Mouse (Mus musculus): ENCODE data around the gene Tpi1.

DNA sequence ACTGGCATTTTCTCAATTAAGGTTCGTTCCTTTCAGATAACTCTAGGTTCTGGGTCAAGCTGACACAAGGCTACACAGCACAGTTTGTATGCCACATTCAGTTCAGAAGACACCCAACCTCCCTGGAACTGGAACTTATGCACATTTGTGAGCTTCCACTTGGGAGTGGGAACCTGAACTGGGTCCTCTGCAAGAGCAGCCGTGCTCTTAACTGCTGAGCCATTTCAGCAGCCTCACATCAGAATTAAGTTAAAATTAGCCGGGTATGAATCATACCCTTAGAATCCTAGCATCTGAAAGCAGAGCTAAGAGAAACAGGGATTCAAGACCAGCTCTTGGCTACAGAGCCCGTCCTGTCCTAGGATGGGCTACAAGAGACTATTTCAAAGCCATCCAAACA lies 6.7 kb downstream of the Tpi1 start:
- no peak for TF ChIP-seq CTCF (IDR thresholded peaks at IDR 0.05; ENCODE audit: insufficient read depth, low read depth, low read length)
- TF ChIP-seq POLR2A (IDR thresholded peaks at IDR 0.05; ENCODE audit: insufficient read depth, low read depth, low read length): no peak

Measured in olfactory bulb, adult 2 months (tissue).